Mouse (Mus musculus): ENCODE measurements around the gene Jchain. TPM values are rescaled to one million over a fixed set of nuclear protein-coding genes. Genes with fewer than 3 reads are reported as not detected.

Jchain gene
- polyA plus RNA-seq, 1 experiment: not detected

GRCm38 (mm10) chr5:88540845-88541244, 13.2 kb upstream of the Jchain start:
- no peaks in the 10 kb centered on the region for H3K9me3 ChIP-seq (ENCODE audit: control insufficient read depth, low read length)
- no peaks in the 10 kb centered on the region for H3K36me3 ChIP-seq (ENCODE audit: control insufficient read depth)
- no peaks in the 10 kb centered on the region for H3K27me3 ChIP-seq (ENCODE audit: control insufficient read depth)
- H3K4me1 ChIP-seq (ENCODE audit: control insufficient read depth): no peaks in the 10 kb centered on the region
- no peak overlapping the region for H3K4me3 ChIP-seq (replicated peaks)
- TF ChIP-seq GATA1 (IDR thresholded peaks at IDR 0.05; ENCODE audit: low read length) (no peak), TAL1 (IDR thresholded peaks at IDR 0.05; ENCODE audit: low read length) (no peak)

- TF ChIP-seq GATA1 (IDR thresholded peaks at IDR 0.05; ENCODE audit: low read length) (no peak), TAL1 (IDR thresholded peaks at IDR 0.05; ENCODE audit: low read length) (no peak)
- no peaks in the 10 kb centered on the region for H3K36me3 ChIP-seq (ENCODE audit: control insufficient read depth)
- no peaks in the 10 kb centered on the region for H3K27me3 ChIP-seq (ENCODE audit: control insufficient read depth)
- no peaks in the 10 kb centered on the region for H3K9me3 ChIP-seq (ENCODE audit: control insufficient read depth, low read length)
- no peak overlapping the region for H3K4me3 ChIP-seq (replicated peaks)
- H3K4me1 ChIP-seq (ENCODE audit: control insufficient read depth): no peaks in the 10 kb centered on the region
Measured at GRCm38 (mm10) chr5:88534697-88535096, 7.0 kb upstream of the Jchain start.

- H3K27me3 ChIP-seq (ENCODE audit: control insufficient read depth): no peaks in the 10 kb centered on the region
- H3K36me3 ChIP-seq (ENCODE audit: control insufficient read depth): no peaks in the 10 kb centered on the region
- TF ChIP-seq TAL1 (IDR thresholded peaks at IDR 0.05; ENCODE audit: low read length) (no peak), GATA1 (IDR thresholded peaks at IDR 0.05; ENCODE audit: low read length) (no peak)
- H3K9me3 ChIP-seq (ENCODE audit: control insufficient read depth, low read length): no peaks in the 10 kb centered on the region
- H3K4me3 ChIP-seq (replicated peaks): no peak overlapping the region
- no peaks in the 10 kb centered on the region for H3K4me1 ChIP-seq (ENCODE audit: control insufficient read depth)
Measured at GRCm38 (mm10) chr5:88530908-88531307, 3.2 kb upstream of the Jchain start.

- H3K9me3 ChIP-seq (ENCODE audit: control insufficient read depth, low read length): no peaks in the 10 kb centered on the region
- H3K4me1 ChIP-seq (ENCODE audit: control insufficient read depth): no peaks in the 10 kb centered on the region
- no peak overlapping the region for H3K4me3 ChIP-seq (replicated peaks)
- no peaks in the 10 kb centered on the region for H3K36me3 ChIP-seq (ENCODE audit: control insufficient read depth)
- TF ChIP-seq GATA1 (IDR thresholded peaks at IDR 0.05; ENCODE audit: low read length): no peak
- TF ChIP-seq TAL1 (IDR thresholded peaks at IDR 0.05; ENCODE audit: low read length): no peak
- no peaks in the 10 kb centered on the region for H3K27me3 ChIP-seq (ENCODE audit: control insufficient read depth)
Measured at GRCm38 (mm10) chr5:88519232-88519631, 8.5 kb downstream of the Jchain start.

- H3K36me3 ChIP-seq (ENCODE audit: control insufficient read depth): no peaks in the 10 kb centered on the region
- H3K9me3 ChIP-seq (ENCODE audit: control insufficient read depth, low read length): no peaks in the 10 kb centered on the region
- H3K27me3 ChIP-seq (ENCODE audit: control insufficient read depth): peaks cover 2% of the 10 kb centered on the region; the same call in 1 of the 2 replicates
- no peak overlapping the region for H3K4me3 ChIP-seq (replicated peaks)
- TF ChIP-seq GATA1 (IDR thresholded peaks at IDR 0.05; ENCODE audit: low read length) (no peak), TAL1 (IDR thresholded peaks at IDR 0.05; ENCODE audit: low read length) (no peak)
- H3K4me1 ChIP-seq (ENCODE audit: control insufficient read depth): no peaks in the 10 kb centered on the region
Measured at GRCm38 (mm10) chr5:88508990-88509389, 18.7 kb downstream of the Jchain start.

GRCm38 (mm10) chr5:88508555-88508954, 19.1 kb downstream of the Jchain start:
- Histone ChIP-seq H3K4me3 (replicated peaks) (no peak overlapping the region), H3K4me1 (ENCODE audit: control insufficient read depth) (no peaks in the 10 kb centered on the region), H3K27me3 (ENCODE audit: control insufficient read depth) (peaks cover 2% of the 10 kb centered on the region; the same call in 1 of the 2 replicates), H3K36me3 (ENCODE audit: control insufficient read depth) (no peaks in the 10 kb centered on the region), H3K9me3 (ENCODE audit: control insufficient read depth, low read length) (no peaks in the 10 kb centered on the region)
- TF ChIP-seq TAL1 (IDR thresholded peaks at IDR 0.05; ENCODE audit: low read length): no peak
- no peak for TF ChIP-seq GATA1 (IDR thresholded peaks at IDR 0.05; ENCODE audit: low read length)

GRCm38 (mm10) chr5:88499781-88500180, 27.9 kb downstream of the Jchain start:
- no peaks in the 10 kb centered on the region for H3K4me1 ChIP-seq (ENCODE audit: control insufficient read depth)
- TF ChIP-seq TAL1 (IDR thresholded peaks at IDR 0.05; ENCODE audit: low read length): no peak
- H3K4me3 ChIP-seq (replicated peaks): no peak overlapping the region
- no peaks in the 10 kb centered on the region for H3K27me3 ChIP-seq (ENCODE audit: control insufficient read depth)
- H3K36me3 ChIP-seq (ENCODE audit: control insufficient read depth): no peaks in the 10 kb centered on the region
- no peaks in the 10 kb centered on the region for H3K9me3 ChIP-seq (ENCODE audit: control insufficient read depth, low read length)

- H3K27me3 ChIP-seq (ENCODE audit: control insufficient read depth): no peaks in the 10 kb centered on the region
- H3K4me3 ChIP-seq (replicated peaks): no peak overlapping the region
- no peaks in the 10 kb centered on the region for H3K4me1 ChIP-seq (ENCODE audit: control insufficient read depth)
- TF ChIP-seq GATA1 (IDR thresholded peaks at IDR 0.05; ENCODE audit: low read length) (no peak), TAL1 (IDR thresholded peaks at IDR 0.05; ENCODE audit: low read length) (no peak)
- no peaks in the 10 kb centered on the region for H3K36me3 ChIP-seq (ENCODE audit: control insufficient read depth)
- no peaks in the 10 kb centered on the region for H3K9me3 ChIP-seq (ENCODE audit: control insufficient read depth, low read length)
Measured at GRCm38 (mm10) chr5:88491111-88491510, 36.6 kb downstream of the Jchain start.

GRCm38 (mm10) chr5:88489004-88489403, 38.7 kb downstream of the Jchain start:
- TF ChIP-seq GATA1 (IDR thresholded peaks at IDR 0.05; ENCODE audit: low read length) (no peak), TAL1 (IDR thresholded peaks at IDR 0.05; ENCODE audit: low read length) (no peak)
- H3K9me3 ChIP-seq (ENCODE audit: control insufficient read depth, low read length): no peaks in the 10 kb centered on the region
- no peaks in the 10 kb centered on the region for H3K36me3 ChIP-seq (ENCODE audit: control insufficient read depth)
- H3K27me3 ChIP-seq (ENCODE audit: control insufficient read depth): no peaks in the 10 kb centered on the region
- H3K4me1 ChIP-seq (ENCODE audit: control insufficient read depth): no peaks in the 10 kb centered on the region
- no peak overlapping the region for H3K4me3 ChIP-seq (replicated peaks)

GRCm38 (mm10) chr5:88487675-88488074, 40.0 kb downstream of the Jchain start, which contains the start of gene Enam:
Gene Enam (plus strand): TSS chr5:88487975.
- H3K27me3 ChIP-seq (ENCODE audit: control insufficient read depth): no peaks in the 10 kb centered on the region
- TF ChIP-seq TAL1 (IDR thresholded peaks at IDR 0.05; ENCODE audit: low read length) (no peak), GATA1 (IDR thresholded peaks at IDR 0.05; ENCODE audit: low read length) (no peak)
- no peaks in the 10 kb centered on the region for H3K36me3 ChIP-seq (ENCODE audit: control insufficient read depth)
- no peak within 1 kb of the TSS for H3K4me3 ChIP-seq (replicated peaks)
- H3K9me3 ChIP-seq (ENCODE audit: control insufficient read depth, low read length): no peaks in the 10 kb centered on the region
- H3K4me1 ChIP-seq (ENCODE audit: control insufficient read depth): no peaks in the 10 kb centered on the region

Other genes with a start within 250 kb of the Jchain start
- gene Prol1, start 210.6 kb downstream of the Jchain start, polyA plus RNA-seq (2012): 0.03 TPM in 1 of 2 replicates, not detected in the other
- gene Amtn, start 151.8 kb downstream of the Jchain start, polyA plus RNA-seq (2012): not detected in 2 replicates
- gene Ambn, start 71.9 kb downstream of the Jchain start, polyA plus RNA-seq (2012): not detected in 2 replicates
- not detected in 2 replicates for gene Enam, start 39.9 kb downstream of the Jchain start, polyA plus RNA-seq (2012)
- gene Utp3, start 26.6 kb upstream of the Jchain start, polyA plus RNA-seq (2012): 4.7 and 6.2 TPM in 2 replicates
- gene Rufy3, start 37.1 kb upstream of the Jchain start, polyA plus RNA-seq (2012): 0.05 and 0.07 TPM in 2 replicates
- gene Grsf1, start 148.3 kb upstream of the Jchain start, polyA plus RNA-seq (2012): 1.6 and 1.7 TPM in 2 replicates
- 1.3 and 1.6 TPM in 2 replicates for gene Mob1b, start 193.0 kb upstream of the Jchain start, polyA plus RNA-seq (2012)
- 2.5 and 2.7 TPM in 2 replicates for gene Dck, start 237.1 kb upstream of the Jchain start, polyA plus RNA-seq (2012)

Measured in erythroblast, embryonic 14.5 days (primary cell).